Mouse (Mus musculus) heart, embryonic 14.5 days (tissue): Measurements from ENCODE around the gene Ssh3. TPM values are rescaled to one million over a fixed set of nuclear protein-coding genes. Genes with fewer than 3 reads are reported as not detected.

Experiments
- ATAC-seq: fragments of 200-750 bp; cut with Nextera tagmentation; 2 replicates; pipeline ENCODE4 v1.8.0; 2017; ENCODE audit warnings: low read depth, moderate TSS enrichment; ENCODE audit not compliant: insufficient number of reproducible peaks, insufficient read depth, low FRiP score
- H3K27ac ChIP-seq, 2 experiments: fragments of 200-500 bp in 1 of 2; fragments of 300-500 bp in 1 of 2; sonication (generic) in 1 of 2; replicated peaks in 1 of 2; 2 replicates each; pipeline ENCODE4 v1.5.1; 2012 to 2014; ENCODE audit warnings: low read depth in 2 of 2, low read length in 2 of 2, control low read depth in 1 of 2, mild to moderate bottlenecking in 1 of 2, mixed read lengths in 1 of 2; ENCODE audit not compliant: control insufficient read depth in 1 of 2, insufficient read depth in 1 of 2
- H3K27me3 ChIP-seq: fragments of 300-500 bp; sonication (generic); 2 replicates; pipeline ENCODE4 v1.6.1; 2014; ENCODE audit warnings: mild to moderate bottlenecking, low read length, control low read depth; ENCODE audit not compliant: control insufficient read depth, insufficient read depth
- H3K36me3 ChIP-seq: fragments of 300-500 bp; sonication (generic); 2 replicates; pipeline ENCODE4 v1.6.1; 2014; ENCODE audit warnings: mild to moderate bottlenecking, control low read depth, low read length, mixed read lengths; ENCODE audit not compliant: control insufficient read depth, insufficient read depth
- H3K4me1 ChIP-seq, 2 experiments: fragments of 200-500 bp in 1 of 2; fragments of 300-500 bp in 1 of 2; sonication (generic) in 1 of 2; 2 replicates each; pipeline ENCODE4 v1.6.1; 2012 to 2014; ENCODE audit warnings: low read length in 2 of 2, control low read depth in 1 of 2, mixed read lengths in 1 of 2; ENCODE audit not compliant: control insufficient read depth in 2 of 2, insufficient read depth in 2 of 2
- H3K4me2 ChIP-seq: fragments of 300-500 bp; sonication (generic); 2 replicates; pipeline ENCODE4 v1.6.1; 2014; ENCODE audit warnings: mild to moderate bottlenecking, low read length
- H3K4me3 ChIP-seq, 2 experiments: fragments of 200-500 bp in 1 of 2; fragments of 300-500 bp in 1 of 2; sonication (generic) in 1 of 2; 2 replicates each; pipeline ENCODE4 v1.5.1; 2012 to 2014; ENCODE audit warnings: low read length in 2 of 2, mild to moderate bottlenecking in 2 of 2, control low read depth in 1 of 2, low read depth in 1 of 2, moderate library complexity in 1 of 2; ENCODE audit not compliant: control insufficient read depth in 1 of 2, insufficient read depth in 1 of 2
- H3K9ac ChIP-seq: fragments of 300-500 bp; sonication (generic); 2 replicates; pipeline ENCODE4 v1.6.1; 2014; ENCODE audit warnings: mild to moderate bottlenecking, low read length
- H3K9me3 ChIP-seq: fragments of 300-500 bp; sonication (generic); 2 replicates; pipeline ENCODE4 v1.6.1; 2016; ENCODE audit warnings: low read length, control low read depth; ENCODE audit not compliant: control insufficient read depth
- WGBS: fragments of 180-500 bp; shearing (Covaris S2); extraction: QIAGEN DNeasy Blood & Tissue Kit; methylation state at CpG from one replicate; pipeline ENCODE4 v1.1.7; 2014; 5-methylcytosine and 5-hydroxymethylcytosine counted together
- polyA plus RNA-seq: library from polyadenylated mRNA; unstranded; fragments of >200 nt; fragmentation: Nextera tagmentation; extraction: Ambion mirVana; gene quantifications from 2 replicates; pipeline ENCODE4 v1.2.1, GENCODE M21; 2014

Ssh3 gene
- polyA plus RNA-seq, 1 experiment from 2014 or later: 8.0 TPM

DNA sequence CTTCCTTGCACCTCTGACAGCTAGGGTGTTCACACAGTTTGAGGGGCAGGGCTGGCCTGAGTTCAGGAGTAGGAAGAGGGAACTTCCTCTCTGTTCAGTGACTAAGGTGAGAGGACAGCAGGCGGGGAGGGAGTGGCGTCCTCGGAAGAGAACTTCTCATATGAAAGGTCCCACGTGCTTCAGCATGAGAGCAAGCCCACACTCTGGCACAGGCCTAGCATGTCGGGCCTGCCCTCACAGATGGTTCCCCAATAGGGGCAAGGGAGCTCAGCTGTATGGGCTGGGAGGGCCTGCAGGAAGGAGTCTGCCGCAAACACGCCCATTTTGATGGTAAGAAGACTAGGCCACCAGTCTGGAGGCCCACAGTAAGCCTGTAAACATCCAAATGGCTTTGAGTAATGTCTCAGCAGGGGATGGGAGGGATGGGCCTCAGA is 31.3 kb upstream of the Ssh3 start:
- no peak overlapping the region for H3K4me2 ChIP-seq
- H3K9ac ChIP-seq: no peak overlapping the region
- ATAC-seq: no peak
- H3K4me3 ChIP-seq: no peak overlapping the region
- WGBS: 52% methylated on average over 7 of the region's 7 CpGs
- no peak overlapping the region for H3K27ac ChIP-seq
- H3K27me3 ChIP-seq: no peaks in the 10 kb centered on the region
- peaks cover 32 to 42% of the 10 kb centered on the region in 2 experiments for H3K4me1 ChIP-seq
- 0 out of 2 replicates have a peak, but pooled peaks cover 5% of the 10 kb centered on the region for H3K36me3 ChIP-seq
- H3K9me3 ChIP-seq: no peaks in the 10 kb centered on the region

GRCm38 (mm10) chr19:4299574-4300270 is 30.7 kb upstream of the Ssh3 start:
- no peak for ATAC-seq
- 73% methylated on average over 6 of the region's 6 CpGs for WGBS
- peaks cover 30 to 37% of the 10 kb centered on the region in 2 experiments for H3K4me1 ChIP-seq

GRCm38 (mm10) chr19:4299126-4299525 is 30.1 kb upstream of the Ssh3 start:
- no peak overlapping the region for H3K9ac ChIP-seq
- no peak overlapping the region for H3K27ac ChIP-seq
- H3K4me1 ChIP-seq: peaks cover 26 to 31% of the 10 kb centered on the region in 2 experiments
- H3K4me2 ChIP-seq: no peak overlapping the region
- H3K36me3 ChIP-seq: peaks cover 8% of the 10 kb centered on the region; the same call in 1 of the 2 replicates
- 89% methylated on average over 7 of the region's 7 CpGs for WGBS
- ATAC-seq: no peak
- no peaks in the 10 kb centered on the region for H3K9me3 ChIP-seq
- H3K4me3 ChIP-seq: no peak overlapping the region
- H3K27me3 ChIP-seq: no peaks in the 10 kb centered on the region

More at GRCm38 (mm10) chr19:4299574-4300270, 30.7 kb upstream of the Ssh3 start:
- Histone ChIP-seq H3K36me3 (peaks cover 6% of the 10 kb centered on the region; the same call in 1 of the 2 replicates), H3K9ac (no peak overlapping the region), H3K4me3 (no peak overlapping the region), H3K4me2 (no peak overlapping the region), H3K27ac (no peak overlapping the region), H3K9me3 (no peaks in the 10 kb centered on the region), H3K27me3 (no peaks in the 10 kb centered on the region)

DNA sequence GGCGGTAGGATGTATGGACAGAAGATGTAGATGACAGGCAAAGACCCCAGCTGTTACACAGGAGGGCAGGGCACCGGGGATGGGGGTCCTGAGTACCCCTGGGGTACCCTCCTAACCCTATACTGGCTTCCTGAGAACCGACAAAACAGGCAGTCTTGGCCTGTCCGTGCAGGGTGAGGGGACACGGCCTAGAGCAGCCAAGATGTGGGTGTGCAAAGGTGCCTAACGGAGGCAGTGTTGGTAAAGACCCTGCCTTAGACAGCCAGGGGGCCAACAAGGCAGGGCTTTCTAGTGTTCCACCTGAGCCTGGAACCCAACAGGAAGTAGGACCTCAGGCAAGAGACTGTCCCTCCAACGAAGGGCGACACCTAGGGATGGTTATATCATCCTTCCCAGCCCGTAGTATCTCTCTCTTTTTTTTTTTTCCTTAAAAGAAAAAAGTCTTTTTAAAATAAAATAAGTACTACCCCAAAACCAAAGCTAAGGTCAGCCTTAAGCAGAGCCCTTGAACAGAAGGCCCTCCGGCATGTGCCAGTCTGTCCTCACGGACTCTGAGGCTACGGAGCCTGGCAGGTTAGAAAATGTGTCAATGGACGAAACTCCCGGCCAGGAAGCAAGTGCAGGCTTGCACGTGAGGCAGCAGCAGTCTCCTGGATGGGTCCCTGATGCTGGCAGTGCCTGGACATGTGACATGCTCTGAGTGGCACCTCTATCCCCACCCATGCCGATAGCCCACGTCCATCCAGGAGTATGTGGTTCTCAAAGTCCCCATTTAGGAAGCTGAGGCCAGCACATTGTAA is 29.5 kb upstream of the Ssh3 start:
- no peak overlapping the region for H3K9ac ChIP-seq
- no peak overlapping the region for H3K4me3 ChIP-seq
- no peak overlapping the region for H3K27ac ChIP-seq
- no peak for ATAC-seq
- peaks cover 8% of the 10 kb centered on the region; the same call in 1 of the 2 replicates for H3K36me3 ChIP-seq
- H3K4me1 ChIP-seq: peaks cover 24 to 30% of the 10 kb centered on the region in 2 experiments
- H3K4me2 ChIP-seq: no peak overlapping the region
- H3K27me3 ChIP-seq: no peaks in the 10 kb centered on the region
- 81% methylated on average over 17 of the region's 17 CpGs for WGBS
- no peaks in the 10 kb centered on the region for H3K9me3 ChIP-seq

- ATAC-seq: no peak
- no peak overlapping the region for H3K4me3 ChIP-seq
- H3K9me3 ChIP-seq: no peaks in the 10 kb centered on the region
- no peak overlapping the region for H3K9ac ChIP-seq
- peaks cover 20 to 24% of the 10 kb centered on the region in 2 experiments for H3K4me1 ChIP-seq
- H3K4me2 ChIP-seq: no peak overlapping the region
- H3K27ac ChIP-seq: no peak overlapping the region
- H3K27me3 ChIP-seq: no peaks in the 10 kb centered on the region
- H3K36me3 ChIP-seq: peaks cover 13% of the 10 kb centered on the region
- 83% methylated on average over 5 of the region's 5 CpGs for WGBS
Observed at GRCm38 (mm10) chr19:4297851-4298250, 28.9 kb upstream of the Ssh3 start.

DNA sequence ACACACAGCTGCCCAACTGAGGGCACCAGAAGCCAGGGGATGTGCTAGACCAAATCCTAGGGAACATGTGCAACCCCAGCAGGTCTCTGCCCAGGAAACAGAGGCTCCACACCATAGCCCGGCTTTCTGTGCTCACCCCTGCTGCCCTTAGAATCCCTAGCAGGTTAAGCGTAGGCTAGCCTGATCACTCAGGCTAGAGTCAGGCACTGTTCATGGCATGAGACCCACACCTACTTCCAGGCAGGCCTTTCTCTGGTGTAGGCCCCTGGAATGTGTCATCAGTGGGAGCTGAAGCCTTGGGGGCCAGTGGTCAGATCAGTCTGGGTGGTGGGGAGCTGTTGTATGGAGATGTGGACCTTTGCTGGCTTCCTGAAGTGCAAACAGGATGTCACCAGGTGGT is 27.6 kb upstream of the Ssh3 start:
- Histone ChIP-seq H3K4me3 (no peak overlapping the region), H3K27ac (no peak overlapping the region), H3K36me3 (peaks cover 25% of the 10 kb centered on the region), H3K9ac (no peak overlapping the region), H3K4me2 (no peak overlapping the region), H3K9me3 (no peaks in the 10 kb centered on the region), H3K27me3 (no peaks in the 10 kb centered on the region), H3K4me1 (peaks cover 8 to 11% of the 10 kb centered on the region in 2 experiments)
- WGBS: 80% methylated on average over 2 of the region's 2 CpGs
- ATAC-seq: no peak

DNA sequence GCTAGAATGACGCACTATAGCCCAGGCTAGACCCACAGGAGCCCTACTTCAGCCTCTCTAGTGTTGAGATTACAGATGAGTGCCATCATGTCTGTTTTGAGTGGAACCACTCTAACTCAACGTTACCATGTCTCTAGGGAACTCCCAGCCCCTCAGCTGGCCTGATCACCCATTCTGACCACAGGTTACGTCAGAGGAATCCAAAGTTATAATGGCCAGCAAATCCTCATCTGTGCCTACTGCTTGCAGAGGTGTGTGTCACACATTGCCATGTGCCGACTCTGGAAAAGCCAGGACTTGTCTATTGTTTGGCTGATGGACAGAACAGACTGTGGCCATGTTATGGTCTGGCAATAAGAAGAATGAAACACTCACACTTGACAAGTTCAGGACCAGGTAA is 26.4 kb upstream of the Ssh3 start:
- Histone ChIP-seq H3K4me3 (no peak overlapping the region), H3K27ac (no peak overlapping the region), H3K9me3 (no peaks in the 10 kb centered on the region), H3K36me3 (peaks cover 38% of the 10 kb centered on the region), H3K9ac (no peak overlapping the region), H3K4me2 (no peak overlapping the region), H3K27me3 (no peaks in the 10 kb centered on the region), H3K4me1 (peaks cover 1 to 2% of the 10 kb centered on the region in 2 experiments; a peak in 2 of 4 replicates)
- ATAC-seq: no peak
- 81% methylated on average over 4 of the region's 4 CpGs for WGBS
